Mouse (Mus musculus) erythroblast, embryonic 14.5 days (primary cell): Measurements from ENCODE around the gene Prrx2.

Experiments
- GATA1 ChIP-seq: IDR thresholded peaks from 2 replicates; pipeline ENCODE4 v1.6.1; 2012; ENCODE audit warnings: low read length, inconsistent platforms, mixed read lengths
- TAL1 ChIP-seq: IDR thresholded peaks from 3 replicates; pipeline ENCODE4 v1.6.1; 2012; ENCODE audit warnings: low read length, inconsistent platforms, mixed read lengths

DNA sequence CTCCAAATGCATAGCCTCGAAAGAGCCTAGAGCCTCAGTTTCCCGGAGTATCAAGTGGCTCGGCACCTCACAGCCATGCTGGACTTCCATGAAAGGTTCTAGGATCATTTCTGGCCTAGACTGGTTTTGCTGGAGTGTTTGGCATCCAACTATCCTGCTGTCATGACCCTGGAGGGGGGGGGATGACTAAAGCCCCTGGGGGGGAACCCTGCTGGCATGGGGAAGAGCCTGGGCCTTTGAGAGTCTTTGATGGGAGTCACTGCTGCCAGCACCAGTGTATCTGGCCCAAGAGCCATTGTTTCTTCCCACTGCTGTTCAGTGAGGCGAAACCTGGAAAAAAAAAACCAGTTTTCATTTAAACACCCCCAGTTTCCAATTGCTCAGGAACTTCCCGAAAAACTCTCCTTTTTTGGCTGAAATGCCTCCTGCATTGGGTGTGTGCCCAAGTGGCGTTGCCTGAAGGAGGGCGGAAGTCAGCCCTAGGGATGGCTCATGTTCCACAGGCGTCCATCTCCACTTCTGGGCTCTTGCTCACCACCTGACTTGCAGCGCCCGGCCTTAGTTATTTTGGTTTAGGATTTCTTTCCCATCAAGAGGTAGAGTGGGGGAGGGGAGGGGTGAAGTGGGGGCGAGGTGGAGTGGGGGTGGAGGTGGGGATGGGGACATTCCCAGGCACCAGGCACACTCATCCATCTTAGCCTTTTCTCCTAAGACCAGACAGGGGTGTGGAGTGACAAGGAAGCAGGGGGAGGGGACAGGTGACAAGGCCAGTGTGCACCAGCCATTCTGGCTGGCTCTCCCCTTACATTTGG is 41.1 kb downstream of the Prrx2 start:
- no peak for TF ChIP-seq TAL1
- TF ChIP-seq GATA1 = no peak
